Mouse (Mus musculus) forebrain, embryonic 12.5 days (tissue): ENCODE measurements around the gene Gm49416. TPM values are rescaled to one million over a fixed set of nuclear protein-coding genes. Genes with fewer than 3 reads are reported as not detected.
A peak's percentile ranks its signal among the peaks of the same experiment; 100 is the strongest.
"Not testable (repeated sequence)": the region's sequence is repeated elsewhere in the genome, so short reads cannot be mapped to it uniquely, and the experiment has no call there.

Experiments used
- ATAC-seq: fragments of 200-750 bp; cut with Nextera tagmentation; 2 replicates; pipeline ENCODE4 v1.8.0; 2017; ENCODE audit warnings: moderate TSS enrichment; ENCODE audit not compliant: low FRiP score
- H3K27ac ChIP-seq: fragments of 300-500 bp; sonication (generic); 2 replicates; pipeline ENCODE4 v1.5.1; 2016; ENCODE audit warnings: mild to moderate bottlenecking
- H3K27me3 ChIP-seq: fragments of 300-500 bp; sonication (generic); 2 replicates; pipeline ENCODE4 v1.6.1; 2016; ENCODE audit warnings: mild to moderate bottlenecking
- H3K36me3 ChIP-seq: fragments of 300-500 bp; sonication (generic); replicated peaks from 2 replicates; pipeline ENCODE4 v1.6.1; 2016; ENCODE audit warnings: mild to moderate bottlenecking
- H3K4me1 ChIP-seq: fragments of 300-500 bp; sonication (generic); 2 replicates; pipeline ENCODE4 v1.6.1; 2016
- H3K4me2 ChIP-seq: fragments of 300-500 bp; sonication (generic); 2 replicates; pipeline ENCODE4 v1.6.1; 2016; ENCODE audit warnings: mild to moderate bottlenecking, moderate library complexity
- H3K4me3 ChIP-seq: fragments of 300-500 bp; sonication (generic); replicated peaks from 2 replicates; pipeline ENCODE4 v1.5.1; 2016; ENCODE audit warnings: mild to moderate bottlenecking
- H3K9ac ChIP-seq: fragments of 300-500 bp; sonication (generic); 2 replicates; pipeline ENCODE4 v1.6.1; 2016; ENCODE audit warnings: mild to moderate bottlenecking
- H3K9me3 ChIP-seq: fragments of 300-500 bp; sonication (generic); 2 replicates; pipeline ENCODE4 v1.6.1; 2016
- WGBS: fragments of 180-500 bp; shearing (Covaris S2); methylation state at CpG from one replicate; pipeline ENCODE4 v1.1.7; 2016; 5-methylcytosine and 5-hydroxymethylcytosine counted together
- polyA plus RNA-seq: library from polyadenylated mRNA; unstranded; fragments of >200 nt; fragmentation: Nextera tagmentation; extraction: Ambion mirVana; gene quantifications from 2 replicates; pipeline ENCODE4 v1.2.1, GENCODE M21; 2016

The Gm49416 gene
- polyA plus RNA-seq, 1 experiment from 2014 or later = not detected

DNA sequence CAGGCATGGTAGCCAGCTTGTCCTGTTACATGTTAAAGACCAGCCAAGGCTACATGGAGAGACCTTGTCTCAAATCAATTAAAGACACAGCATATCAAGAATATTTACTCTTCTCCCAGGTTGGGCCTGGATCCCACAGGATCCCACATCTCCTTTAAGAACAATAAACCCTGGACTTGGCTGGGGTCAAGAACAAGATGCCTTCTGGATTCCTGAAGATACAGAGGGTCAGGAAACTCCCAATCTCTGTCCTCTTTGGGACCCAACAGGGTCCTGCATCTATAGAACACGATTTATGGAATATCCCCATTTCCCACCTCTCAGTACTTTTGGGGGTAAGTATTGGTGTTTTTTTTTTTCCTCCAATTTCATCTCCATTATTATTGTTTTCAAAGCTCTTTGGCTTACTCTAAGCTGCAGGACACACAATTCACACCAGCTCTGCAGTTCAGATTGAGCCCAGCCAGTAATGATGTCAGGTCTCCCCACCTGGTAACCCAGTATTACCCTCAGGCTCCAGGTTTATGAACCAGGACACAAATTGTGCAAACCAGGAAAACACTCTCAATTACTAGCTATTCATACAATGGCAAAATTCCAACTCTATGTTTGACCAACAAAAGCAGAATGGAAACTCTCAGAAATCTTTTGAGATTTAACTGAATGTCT, 1.7 kb upstream of the Gm49416 start:
- peaks cover 13% of the 10 kb centered on the region for H3K36me3 ChIP-seq
- H3K4me2 ChIP-seq = peak overlapping the region; percentile 74
- peak overlapping the region; percentile 63; the same call in 1 of the 2 replicates for H3K4me3 ChIP-seq
- no peaks in the 10 kb centered on the region for H3K27me3 ChIP-seq
- H3K9me3 ChIP-seq = no peaks in the 10 kb centered on the region
- peaks cover 19% of the 10 kb centered on the region for H3K4me1 ChIP-seq
- WGBS = 43% methylated on average over 1 of the region's 1 CpGs
- H3K27ac ChIP-seq = peak overlapping the region; percentile 87; the same call in 1 of the 2 replicates
- ATAC-seq = no peak
- H3K9ac ChIP-seq = peak overlapping the region; percentile 78; the same call in 1 of the 2 replicates

DNA sequence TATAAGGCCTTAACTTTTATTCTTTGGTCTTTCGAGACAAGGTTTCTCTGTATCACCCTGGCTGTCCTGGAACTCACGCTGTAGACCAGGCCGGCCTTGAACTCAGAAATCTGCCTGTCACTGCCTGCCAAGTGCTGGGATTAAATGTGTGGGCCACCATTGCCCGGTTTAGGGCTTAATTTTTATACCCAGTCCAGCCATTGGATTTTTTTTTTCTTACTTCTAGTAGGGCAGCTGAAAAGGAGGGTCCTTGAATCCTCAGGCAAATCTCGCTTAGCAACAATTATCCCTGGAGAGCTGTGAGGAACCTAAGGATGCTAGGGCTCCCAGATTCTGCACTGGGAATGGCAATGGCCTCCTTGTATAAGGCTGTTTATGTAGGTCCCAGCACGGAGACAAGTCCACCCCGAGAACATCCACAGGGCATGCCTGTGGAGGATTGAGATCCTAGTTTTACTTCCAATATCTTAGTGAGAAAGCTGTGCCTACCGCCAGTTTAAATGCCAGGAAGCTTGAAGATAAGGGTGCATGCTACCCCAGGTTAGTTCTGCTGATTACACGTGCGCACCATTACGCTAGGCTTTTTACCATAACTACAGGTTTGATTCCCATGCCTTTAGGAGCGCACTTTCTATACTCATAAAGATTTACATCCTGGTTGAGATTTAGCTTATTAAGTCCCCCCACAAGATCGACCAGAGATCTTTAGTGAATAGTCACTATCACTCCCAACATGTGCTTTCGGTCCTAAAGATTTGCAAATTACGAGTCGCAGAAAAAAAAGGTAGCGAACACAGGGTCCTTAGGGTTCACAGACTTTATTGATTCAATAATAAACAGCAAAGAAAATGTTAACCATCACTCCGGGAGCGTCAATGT, 902 bp upstream of the Gm49416 start:
- no peaks in the 10 kb centered on the region for H3K9me3 ChIP-seq
- peak overlapping the region; percentile 78 for H3K9ac ChIP-seq
- peaks cover 19% of the 10 kb centered on the region for H3K4me1 ChIP-seq
- peak overlapping the region; percentile 74 for H3K4me2 ChIP-seq
- no peaks in the 10 kb centered on the region for H3K27me3 ChIP-seq
- H3K36me3 ChIP-seq = peaks cover 13% of the 10 kb centered on the region
- peak overlapping the region; percentile 87 for H3K27ac ChIP-seq
- peak overlapping the region; percentile 63 for H3K4me3 ChIP-seq
- 16% methylated on average over 19 of the region's 19 CpGs for WGBS
- no peak for ATAC-seq

DNA sequence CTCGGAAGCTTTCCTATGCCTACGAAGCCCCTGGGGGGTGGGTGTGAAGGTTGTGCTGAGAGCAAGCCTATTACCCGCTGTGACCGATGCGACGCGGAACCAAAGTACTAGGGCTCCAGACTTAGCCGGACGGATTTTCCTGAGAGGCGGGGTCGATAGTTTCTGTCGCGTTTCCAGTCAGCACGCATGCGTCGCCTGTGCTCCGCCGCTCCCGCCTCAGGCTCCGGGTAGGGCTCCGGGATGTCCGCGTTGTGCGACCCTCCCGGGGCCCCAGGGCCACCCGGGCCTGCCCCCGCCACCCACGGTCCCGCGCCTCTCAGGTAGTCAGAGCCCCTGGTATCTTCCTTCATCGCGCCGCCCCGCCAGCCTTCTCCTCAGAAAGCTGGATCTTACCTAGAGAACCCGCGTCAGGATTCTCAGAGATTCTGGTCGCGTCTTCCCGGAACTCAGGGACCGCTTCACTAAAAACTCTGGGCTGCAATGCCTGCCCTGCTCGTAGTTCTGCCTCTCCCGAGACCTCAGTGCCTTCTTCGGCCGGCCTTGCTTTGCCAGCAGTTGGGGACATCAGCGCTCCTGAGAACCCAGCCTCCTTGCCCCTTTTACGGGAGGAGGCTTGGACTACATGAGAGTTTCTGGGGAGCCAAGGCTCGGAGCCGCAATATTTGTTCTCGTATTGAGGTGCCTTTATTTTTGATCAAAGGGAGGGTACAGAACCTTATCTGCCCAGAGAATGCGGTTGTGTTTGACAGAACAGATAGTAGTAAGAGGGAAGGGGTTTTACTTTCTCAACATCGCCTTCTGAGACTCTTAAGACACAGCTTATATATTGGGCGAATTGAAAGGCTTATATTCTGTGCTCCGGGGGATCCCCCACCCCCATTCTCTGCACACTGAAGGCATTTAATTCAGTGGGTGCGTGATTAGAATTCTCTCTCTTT, 4.4 kb downstream of the Gm49416 start, which contains the start of gene Ints5:
Gene Ints5, plus strand, starts transcription at position 177 of the 938 bp plus-strand sequence.
- H3K9me3 ChIP-seq = no peaks in the 10 kb centered on the region
- H3K36me3 ChIP-seq = peaks cover 39% of the 10 kb centered on the region
- H3K4me2 ChIP-seq = peak within 1 kb of the TSS; percentile 72
- H3K27me3 ChIP-seq = no peaks in the 10 kb centered on the region
- peak within 1 kb of the TSS; percentile 82 for H3K27ac ChIP-seq
- peak; percentile 63 for ATAC-seq
- H3K4me3 ChIP-seq = peak within 1 kb of the TSS; percentile 79
- H3K4me1 ChIP-seq = peaks cover 38% of the 10 kb centered on the region
- 2% methylated on average over 54 of the region's 54 CpGs for WGBS
- peak within 1 kb of the TSS; percentile 93 for H3K9ac ChIP-seq

DNA sequence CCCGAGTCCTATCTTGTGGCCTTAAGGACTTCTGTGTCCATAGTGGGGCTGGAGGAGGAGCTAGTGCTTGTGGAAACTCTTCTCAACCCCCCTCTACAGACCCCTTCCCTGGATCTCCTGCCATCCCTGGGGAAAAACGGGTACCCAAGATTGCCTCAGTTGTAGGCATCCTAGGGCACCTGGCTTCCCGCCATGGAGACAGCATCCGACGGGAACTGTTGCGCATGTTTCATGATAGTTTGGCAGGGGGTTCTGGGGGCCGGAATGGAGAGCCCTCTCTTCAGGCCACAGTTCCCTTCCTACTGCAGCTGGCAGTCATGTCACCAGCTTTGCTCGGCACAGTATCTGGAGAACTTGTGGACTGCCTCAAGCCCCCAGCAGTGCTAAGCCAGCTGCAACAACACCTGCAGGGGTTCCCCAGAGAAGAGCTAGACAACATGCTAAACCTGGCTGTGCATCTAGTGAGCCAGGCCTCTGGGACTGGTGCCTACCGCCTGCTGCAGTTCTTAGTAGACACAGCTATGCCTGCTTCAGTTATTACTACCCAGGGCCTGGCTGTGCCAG, 6.8 kb downstream of the Gm49416 start:
- WGBS = 89% methylated on average over 9 of the region's 9 CpGs
- no peaks in the 10 kb centered on the region for H3K27me3 ChIP-seq
- H3K27ac ChIP-seq = no peak overlapping the region
- H3K9me3 ChIP-seq = no peaks in the 10 kb centered on the region
- no peak for ATAC-seq
- H3K9ac ChIP-seq = no peak overlapping the region
- H3K4me2 ChIP-seq = no peak overlapping the region
- peaks cover 40% of the 10 kb centered on the region for H3K4me1 ChIP-seq
- H3K36me3 ChIP-seq = peaks cover 36% of the 10 kb centered on the region
- no peak overlapping the region for H3K4me3 ChIP-seq

DNA sequence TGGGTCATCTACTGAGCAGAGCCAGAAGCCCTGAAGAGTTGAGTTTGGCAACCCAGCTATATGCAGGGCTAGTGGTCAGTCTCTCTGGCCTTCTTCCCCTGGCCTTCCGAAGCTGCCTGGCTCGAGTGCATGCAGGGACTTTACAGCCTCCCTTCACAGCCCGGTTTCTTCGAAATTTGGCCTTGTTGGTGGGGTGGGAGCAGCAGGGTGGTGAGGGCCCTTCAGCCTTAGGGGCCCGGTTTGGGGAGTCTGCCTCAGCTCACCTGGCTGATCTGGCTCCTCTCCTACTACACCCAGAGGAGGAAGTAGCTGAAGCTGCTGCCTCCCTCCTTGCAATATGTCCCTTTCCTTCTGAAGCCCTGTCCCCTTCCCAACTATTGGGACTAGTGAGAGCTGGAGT, 7.5 kb downstream of the Gm49416 start:
- H3K9ac ChIP-seq = 0 out of 2 replicates have a peak overlapping the region, but pooled peaks have one; percentile 7

DNA sequence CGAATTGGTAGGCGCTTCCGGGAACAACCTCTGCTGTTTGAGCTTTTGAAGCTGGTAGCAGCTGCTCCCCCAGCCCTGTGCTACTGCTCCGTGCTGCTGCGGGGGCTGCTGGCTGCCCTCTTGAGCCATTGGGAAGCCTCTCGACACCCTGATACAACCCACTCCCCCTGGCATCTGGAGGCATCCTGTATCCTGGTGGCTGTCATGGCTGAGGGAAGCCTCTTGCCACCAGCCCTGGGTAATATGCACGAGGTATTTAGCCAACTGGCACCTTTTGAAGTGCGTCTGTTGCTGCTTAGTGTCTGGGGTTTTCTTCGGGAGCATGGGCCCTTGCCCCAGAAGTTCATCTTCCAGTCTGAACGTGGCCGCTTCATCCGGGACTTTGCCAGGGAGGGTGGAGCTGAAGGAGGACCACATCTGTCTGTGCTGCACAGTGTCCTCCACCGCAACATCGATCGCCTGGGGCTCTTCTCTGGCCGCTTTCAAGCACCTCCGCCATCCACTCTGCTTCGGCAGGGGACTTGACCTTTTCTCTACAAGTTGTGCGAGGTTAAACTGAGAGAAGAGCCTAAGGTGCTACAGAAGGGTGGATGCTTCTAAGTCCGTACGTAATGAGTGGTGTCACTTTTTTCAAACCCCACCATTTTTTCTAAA, 8.6 kb downstream of the Gm49416 start:
- H3K4me1 ChIP-seq = peaks cover 43% of the 10 kb centered on the region
- not testable (repeated sequence) for H3K9me3 ChIP-seq

More for the DNA sequence above, 7.5 kb downstream of the Gm49416 start:
- not testable (repeated sequence) for H3K4me3 ChIP-seq, H3K27me3 ChIP-seq, H3K27ac ChIP-seq, ATAC-seq, H3K9me3 ChIP-seq, H3K4me2 ChIP-seq
- peaks cover 35% of the 10 kb centered on the region for H3K36me3 ChIP-seq
- peaks cover 43% of the 10 kb centered on the region for H3K4me1 ChIP-seq
- 78% methylated on average over 5 of the region's 5 CpGs for WGBS

DNA sequence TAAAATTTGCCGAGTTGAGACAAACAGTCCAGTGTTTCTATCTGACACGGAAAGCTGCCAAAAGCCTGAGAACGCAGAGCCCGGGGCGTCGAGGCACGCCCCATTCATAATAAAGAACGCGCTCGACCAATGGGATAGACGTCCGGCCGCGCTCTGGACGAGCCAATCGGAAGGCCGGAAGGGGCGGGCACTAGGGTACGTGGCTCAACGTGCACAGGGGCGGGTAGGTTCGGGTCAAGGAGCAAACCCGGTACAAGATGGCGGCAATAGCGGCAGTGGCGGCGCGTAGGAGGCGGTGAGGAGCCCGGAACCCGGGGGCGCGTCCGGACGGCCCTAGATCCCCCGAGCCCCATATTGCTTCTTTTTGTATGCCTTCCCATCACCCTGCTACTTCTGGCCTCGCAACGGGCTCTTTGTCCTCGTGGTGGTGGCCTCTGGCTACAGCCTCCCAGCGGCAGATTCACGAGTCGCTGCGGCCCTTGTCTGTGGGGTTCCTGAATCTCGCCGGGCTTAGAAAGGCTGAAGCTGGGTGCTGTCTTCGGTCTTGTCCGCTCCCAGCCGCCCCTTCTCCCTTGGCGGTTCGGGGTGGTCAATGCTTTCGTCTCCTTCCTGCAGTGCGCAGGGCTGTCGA, 9.3 kb downstream of the Gm49416 start, which contains the start of gene Ganab:
Gene Ganab, plus strand, starts transcription at position 207 of the 631 bp plus-strand sequence.
- peaks cover 43% of the 10 kb centered on the region for H3K4me1 ChIP-seq
- peak; percentile 99 for ATAC-seq
- H3K4me3 ChIP-seq = peak within 1 kb of the TSS; percentile 94
- WGBS = under 1% methylated on average over 53 of the region's 53 CpGs
- peak within 1 kb of the TSS; percentile 95 for H3K9ac ChIP-seq
- peaks cover 43% of the 10 kb centered on the region for H3K36me3 ChIP-seq
- no peaks in the 10 kb centered on the region for H3K9me3 ChIP-seq
- peak within 1 kb of the TSS; percentile 73 for H3K4me2 ChIP-seq
- peak within 1 kb of the TSS; percentile 89 for H3K27ac ChIP-seq
- H3K27me3 ChIP-seq = no peaks in the 10 kb centered on the region

More for the DNA sequence above, 8.6 kb downstream of the Gm49416 start:
- 27% methylated on average over 21 of the region's 21 CpGs for WGBS
- peaks cover 39% of the 10 kb centered on the region for H3K36me3 ChIP-seq
- H3K27ac ChIP-seq = peak overlapping the region; percentile 89
- H3K4me3 ChIP-seq = peak overlapping the region; percentile 94
- ATAC-seq = peak; percentile 33; the same call in 1 of the 2 replicates
- peak overlapping the region; percentile 60 for H3K4me2 ChIP-seq
- not testable (repeated sequence) for H3K27me3 ChIP-seq
- peak overlapping the region; percentile 95 for H3K9ac ChIP-seq

DNA sequence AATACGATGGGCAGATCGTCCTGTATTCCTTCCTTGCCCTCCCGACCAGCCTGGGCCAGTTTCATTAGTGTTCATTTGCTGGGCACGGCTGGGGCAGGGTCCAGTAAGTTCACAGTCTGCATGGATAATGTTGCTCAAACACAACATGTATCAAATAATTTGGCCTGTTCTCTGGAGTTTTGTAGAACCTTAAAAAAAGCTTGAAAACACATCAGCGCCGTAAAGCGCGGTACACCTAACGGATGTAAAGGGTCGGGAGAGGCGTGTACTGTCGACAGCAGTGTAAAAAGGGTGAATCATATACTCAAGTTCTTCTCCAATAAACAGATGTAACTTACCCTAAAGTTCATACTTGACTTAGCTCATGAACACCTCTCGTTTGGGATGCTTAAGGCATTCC, 9.8 kb downstream of the Gm49416 start:
- ATAC-seq = no peak
- Histone ChIP-seq H3K9ac (peak overlapping the region; percentile 95), H3K27me3 (no peaks in the 10 kb centered on the region), H3K4me2 (peak overlapping the region; percentile 73), H3K4me1 (peaks cover 40% of the 10 kb centered on the region), H3K36me3 (peaks cover 49% of the 10 kb centered on the region), H3K27ac (peak overlapping the region; percentile 89), H3K9me3 (no peaks in the 10 kb centered on the region), H3K4me3 (peak overlapping the region; percentile 94)
- 14% methylated on average over 13 of the region's 13 CpGs for WGBS

DNA sequence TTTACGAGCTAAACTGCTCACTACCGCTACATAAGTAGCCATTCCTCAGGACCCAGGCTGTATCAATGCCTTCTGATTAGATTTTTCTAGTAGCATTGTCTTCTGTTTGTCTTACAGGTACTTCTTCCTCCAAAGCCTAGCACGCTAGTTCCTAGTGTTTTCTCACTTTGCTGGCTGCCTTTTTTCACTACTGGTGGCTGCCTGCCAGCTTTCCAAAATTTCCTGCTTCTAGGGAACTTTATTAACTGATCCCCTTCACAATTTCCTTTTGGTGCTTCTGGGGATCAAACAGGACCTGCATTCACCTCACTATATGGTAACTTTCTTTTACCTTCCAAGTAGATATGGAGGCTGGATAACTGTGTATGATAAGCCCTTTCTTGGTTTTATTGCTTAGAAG, 10.4 kb downstream of the Gm49416 start:
- Histone ChIP-seq H3K9ac (peak overlapping the region; percentile 95), H3K4me2 (peak overlapping the region; percentile 73), H3K36me3 (peaks cover 53% of the 10 kb centered on the region), H3K27me3 (no peaks in the 10 kb centered on the region), H3K27ac (no peak overlapping the region), H3K4me3 (peak overlapping the region; percentile 94), H3K4me1 (peaks cover 35% of the 10 kb centered on the region), H3K9me3 (no peaks in the 10 kb centered on the region)
- no peak for ATAC-seq
- WGBS = 72% methylated on average over 3 of the region's 3 CpGs

DNA sequence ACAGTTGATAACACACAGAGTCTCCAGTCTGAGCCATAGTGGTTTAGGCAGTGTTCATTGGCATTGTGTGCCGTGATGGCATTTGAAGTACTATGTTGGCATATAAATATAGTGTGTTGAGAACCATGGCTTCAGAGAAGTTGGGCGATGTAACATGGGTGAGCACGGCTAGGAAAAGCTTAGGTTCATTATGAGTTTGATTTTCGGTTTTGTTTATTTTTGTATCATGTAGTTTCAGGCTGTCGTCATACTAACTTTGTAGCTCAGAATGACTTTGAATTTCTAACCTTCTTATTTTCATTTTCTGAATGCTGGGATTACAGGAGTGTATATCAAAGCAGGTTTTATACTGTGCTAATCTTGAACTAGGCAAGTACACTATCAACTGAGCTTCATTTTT, 14.7 kb downstream of the Gm49416 start:
- H3K9me3 ChIP-seq = no peaks in the 10 kb centered on the region
- H3K4me2 ChIP-seq = no peak overlapping the region
- H3K27me3 ChIP-seq = no peaks in the 10 kb centered on the region
- peaks cover 14% of the 10 kb centered on the region for H3K4me1 ChIP-seq
- H3K27ac ChIP-seq = no peak overlapping the region
- no peak overlapping the region for H3K4me3 ChIP-seq
- peaks cover 68% of the 10 kb centered on the region for H3K36me3 ChIP-seq
- 96% methylated on average over 5 of the region's 5 CpGs for WGBS
- no peak overlapping the region for H3K9ac ChIP-seq
- ATAC-seq = no peak
